Mouse (Mus musculus): ENCODE measurements around the gene Mfsd12. TPM values are rescaled to one million over a fixed set of nuclear protein-coding genes. Genes with fewer than 3 reads are reported as not detected.

The Mfsd12 gene
- polyA plus RNA-seq, 1 experiment from 2014 or later: 10.3 TPM

- Histone ChIP-seq H3K27ac (no peak overlapping the region), H3K4me3 (no peak overlapping the region), H3K27me3 (ENCODE audit: insufficient read depth, poor library complexity, severe bottlenecking) (peaks cover 35% of the 10 kb centered on the region), H3K4me1 (peaks cover 38% of the 10 kb centered on the region), H3K9me3 (no peaks in the 10 kb centered on the region), H3K36me3 (peaks cover 31% of the 10 kb centered on the region)
- DNase-seq (ENCODE audit: low spot score): no peak
- 86% methylated on average over 4 of the region's 4 CpGs for WGBS
Observed at GRCm38 (mm10) chr10:81395865-81396264, 38.6 kb downstream of the Mfsd12 start.

- WGBS: 80% methylated on average over 5 of the region's 5 CpGs
- no peak for DNase-seq (ENCODE audit: low spot score)
- H3K27ac ChIP-seq: no peak overlapping the region
- no peak overlapping the region for H3K4me3 ChIP-seq
- peaks cover 47% of the 10 kb centered on the region for H3K4me1 ChIP-seq
- H3K27me3 ChIP-seq (ENCODE audit: insufficient read depth, poor library complexity, severe bottlenecking): peaks cover 39% of the 10 kb centered on the region
- H3K9me3 ChIP-seq: no peaks in the 10 kb centered on the region
- peaks cover 25% of the 10 kb centered on the region for H3K36me3 ChIP-seq
Observed at GRCm38 (mm10) chr10:81396749-81397148, 39.5 kb downstream of the Mfsd12 start.

- Histone ChIP-seq H3K4me3 (no peak overlapping the region), H3K4me1 (peaks cover 51% of the 10 kb centered on the region), H3K36me3 (peaks cover 34% of the 10 kb centered on the region), H3K9me3 (no peaks in the 10 kb centered on the region), H3K27ac (no peak overlapping the region; the same call in 1 of the 2 replicates), H3K27me3 (ENCODE audit: insufficient read depth, poor library complexity, severe bottlenecking) (peaks cover 57% of the 10 kb centered on the region)
- 56% methylated on average over 5 of the region's 5 CpGs for WGBS
- DNase-seq (ENCODE audit: low spot score): no peak
Observed at GRCm38 (mm10) chr10:81399296-81399695, 42.0 kb downstream of the Mfsd12 start.

- no peak for DNase-seq (ENCODE audit: low spot score)
- H3K27me3 ChIP-seq (ENCODE audit: insufficient read depth, poor library complexity, severe bottlenecking): peaks cover 62% of the 10 kb centered on the region
- peaks cover 56% of the 10 kb centered on the region for H3K4me1 ChIP-seq
- H3K27ac ChIP-seq: peak overlapping the region; percentile 73; the same call in 1 of the 2 replicates
- peak overlapping the region; percentile 10; the same call in 1 of the 2 replicates for H3K4me3 ChIP-seq
- WGBS: 69% methylated on average over 18 of the region's 18 CpGs
- peaks cover 39% of the 10 kb centered on the region for H3K36me3 ChIP-seq
- no peaks in the 10 kb centered on the region for H3K9me3 ChIP-seq
Observed at GRCm38 (mm10) chr10:81399798-81400308, 42.6 kb downstream of the Mfsd12 start.

- 46% methylated on average over 22 of the region's 22 CpGs for WGBS
- no peak for DNase-seq (ENCODE audit: low spot score)
- peaks cover 45% of the 10 kb centered on the region for H3K36me3 ChIP-seq
- peak overlapping the region; percentile 10 for H3K4me3 ChIP-seq
- H3K9me3 ChIP-seq: no peaks in the 10 kb centered on the region
- H3K27ac ChIP-seq: peak overlapping the region; percentile 73
- H3K4me1 ChIP-seq: peaks cover 58% of the 10 kb centered on the region
- peaks cover 69% of the 10 kb centered on the region for H3K27me3 ChIP-seq (ENCODE audit: insufficient read depth, poor library complexity, severe bottlenecking)
Observed at GRCm38 (mm10) chr10:81400371-81401204, 43.3 kb downstream of the Mfsd12 start.

GRCm38 (mm10) chr10:81401205-81401520 is 43.9 kb downstream of the Mfsd12 start:
- H3K36me3 ChIP-seq: peaks cover 51% of the 10 kb centered on the region
- H3K4me1 ChIP-seq: peaks cover 62% of the 10 kb centered on the region
- no peaks in the 10 kb centered on the region for H3K9me3 ChIP-seq
- H3K27ac ChIP-seq: peak overlapping the region; percentile 91
- H3K27me3 ChIP-seq (ENCODE audit: insufficient read depth, poor library complexity, severe bottlenecking): peaks cover 75% of the 10 kb centered on the region
- WGBS: 23% methylated on average over 10 of the region's 10 CpGs
- peak overlapping the region; percentile 13 for H3K4me3 ChIP-seq
- no peak for DNase-seq (ENCODE audit: low spot score)

GRCm38 (mm10) chr10:81401521-81402226 is 44.4 kb downstream of the Mfsd12 start:
- WGBS: 6% methylated on average over 18 of the region's 18 CpGs
- peaks cover 67% of the 10 kb centered on the region for H3K4me1 ChIP-seq
- peak; percentile 94 for DNase-seq (ENCODE audit: low spot score)
- H3K27ac ChIP-seq: peak overlapping the region; percentile 91
- H3K27me3 ChIP-seq (ENCODE audit: insufficient read depth, poor library complexity, severe bottlenecking): peaks cover 78% of the 10 kb centered on the region
- H3K36me3 ChIP-seq: peaks cover 51% of the 10 kb centered on the region
- no peaks in the 10 kb centered on the region for H3K9me3 ChIP-seq
- H3K4me3 ChIP-seq: peak overlapping the region; percentile 49

GRCm38 (mm10) chr10:81402227-81402765 is 45.0 kb downstream of the Mfsd12 start:
- peaks cover 72% of the 10 kb centered on the region for H3K4me1 ChIP-seq
- DNase-seq (ENCODE audit: low spot score): no peak
- no peaks in the 10 kb centered on the region for H3K9me3 ChIP-seq
- peaks cover 54% of the 10 kb centered on the region for H3K36me3 ChIP-seq
- H3K27ac ChIP-seq: peak overlapping the region; percentile 91
- H3K4me3 ChIP-seq: peak overlapping the region; percentile 49
- peaks cover 78% of the 10 kb centered on the region for H3K27me3 ChIP-seq (ENCODE audit: insufficient read depth, poor library complexity, severe bottlenecking)
- 22% methylated on average over 7 of the region's 7 CpGs for WGBS

- Histone ChIP-seq H3K9me3 (no peaks in the 10 kb centered on the region), H3K36me3 (peaks cover 48% of the 10 kb centered on the region), H3K4me3 (no peak overlapping the region), H3K27me3 (ENCODE audit: insufficient read depth, poor library complexity, severe bottlenecking) (peaks cover 82% of the 10 kb centered on the region), H3K27ac (peak overlapping the region; percentile 91), H3K4me1 (peaks cover 79% of the 10 kb centered on the region)
- no peak for DNase-seq (ENCODE audit: low spot score)
- WGBS: 58% methylated on average over 10 of the region's 10 CpGs
Observed at GRCm38 (mm10) chr10:81403511-81403910, 46.2 kb downstream of the Mfsd12 start.

- H3K4me1 ChIP-seq: peaks cover 85% of the 10 kb centered on the region
- no peak overlapping the region for H3K4me3 ChIP-seq
- DNase-seq (ENCODE audit: low spot score): no peak
- H3K9me3 ChIP-seq: no peaks in the 10 kb centered on the region
- peaks cover 84% of the 10 kb centered on the region for H3K27me3 ChIP-seq (ENCODE audit: insufficient read depth, poor library complexity, severe bottlenecking)
- peaks cover 47% of the 10 kb centered on the region for H3K36me3 ChIP-seq
- 13% methylated on average over 9 of the region's 9 CpGs for WGBS
- H3K27ac ChIP-seq: no peak overlapping the region
Observed at GRCm38 (mm10) chr10:81404082-81404481, 46.8 kb downstream of the Mfsd12 start.

- H3K27ac ChIP-seq: 0 out of 2 replicates have a peak overlapping the region, but pooled peaks have one; percentile 6
- peaks cover 91% of the 10 kb centered on the region for H3K4me1 ChIP-seq
- peaks cover 41% of the 10 kb centered on the region for H3K36me3 ChIP-seq
- H3K9me3 ChIP-seq: no peaks in the 10 kb centered on the region
- 0 out of 2 replicates have a peak overlapping the region, but pooled peaks have one; percentile 16 for H3K4me3 ChIP-seq
- peaks cover 78% of the 10 kb centered on the region for H3K27me3 ChIP-seq (ENCODE audit: insufficient read depth, poor library complexity, severe bottlenecking)
- 48% methylated on average over 18 of the region's 18 CpGs for WGBS
- DNase-seq (ENCODE audit: low spot score): no peak
Observed at GRCm38 (mm10) chr10:81404720-81405119, 47.4 kb downstream of the Mfsd12 start.

- DNase-seq (ENCODE audit: low spot score): no peak
- Histone ChIP-seq H3K4me3 (peak overlapping the region; percentile 7; the same call in 1 of the 2 replicates), H3K27me3 (ENCODE audit: insufficient read depth, poor library complexity, severe bottlenecking) (peaks cover 68% of the 10 kb centered on the region), H3K27ac (peak overlapping the region; percentile 86; the same call in 1 of the 2 replicates), H3K36me3 (peaks cover 31% of the 10 kb centered on the region), H3K9me3 (no peaks in the 10 kb centered on the region), H3K4me1 (peaks cover 92% of the 10 kb centered on the region)
- 39% methylated on average over 13 of the region's 13 CpGs for WGBS
Observed at GRCm38 (mm10) chr10:81405588-81406201, 48.4 kb downstream of the Mfsd12 start.
